Mouse (Mus musculus) heart, postnatal 25 days (tissue): ENCODE data around the gene Gm21093. TPM values are rescaled to one million over a fixed set of nuclear protein-coding genes. Genes with fewer than 3 reads are reported as not detected.
"Not testable (repeated sequence)": the region's sequence is repeated elsewhere in the genome, so short reads cannot be mapped to it uniquely, and the experiment has no call there.

Source experiments
- DNase-seq: peaks from one replicate; pipeline ENCODE4 v3.0.0; 2022; ENCODE audit warnings: low spot score
- intact Hi-C: fragments of 180-260 bp; cut with DNase I; formaldehyde crosslinking; loops from one replicate; pipeline ENCODE4 v1.15.1; 2025
- total RNA-seq, 2 experiments: library from RNA; stranded (reverse); gene quantifications; 2 replicates each; pipeline ENCODE4 v1.2.3; 2021

Gene Gm21093
- total RNA-seq, result not detected

DNA sequence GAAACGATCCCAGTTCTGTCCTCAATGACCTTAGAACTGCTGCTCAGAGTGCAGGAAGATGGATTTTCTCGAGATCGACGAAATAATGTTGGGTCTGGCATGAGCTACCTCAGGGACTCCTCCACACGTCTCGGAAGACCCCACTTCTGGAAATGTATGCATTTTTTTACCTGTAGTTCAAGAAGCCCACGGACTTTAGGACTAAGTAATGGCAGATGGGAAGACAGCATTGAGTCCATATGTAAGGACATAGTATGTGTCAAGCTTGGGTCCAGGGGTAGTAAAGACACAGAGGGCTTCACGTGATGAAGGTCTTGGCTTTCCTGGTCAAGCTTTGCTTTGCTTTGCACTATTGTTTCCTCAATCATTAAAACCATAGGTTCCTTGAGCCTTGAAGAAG is at the start of gene Gm21093:
Gene Gm21093 (minus strand): TSS at position 101 of the 400 bp plus-strand sequence.
- DNase-seq, intact Hi-C loops: not testable (repeated sequence)

Other genes with a start within 250 kb of the Gm21093 start
- gene Gm21541, start 131.1 kb downstream of the Gm21093 start, total RNA-seq, result not detected
- gene Gm20878, start 93.2 kb downstream of the Gm21093 start, total RNA-seq, result under 1 TPM; 0.39 to 0.53 TPM
- gene Fam205a4, start 68.7 kb downstream of the Gm21093 start, total RNA-seq, result not detected
- gene Gm3893, start 56.5 kb upstream of the Gm21093 start, total RNA-seq, result not detected
- gene Gm13304, start 80.1 kb upstream of the Gm21093 start, total RNA-seq, result 10 to 100 TPM; 25.8 to 31.6 TPM
- not detected for gene Gm13306, start 118.7 kb upstream of the Gm21093 start, total RNA-seq
- not detected for gene Gm13305, start 133.9 kb upstream of the Gm21093 start, total RNA-seq
- under 1 TPM in 1 of 2 experiments, not detected in 1; 0.14 TPM for gene Gm10600, start 205.9 kb upstream of the Gm21093 start, total RNA-seq
- not detected for gene Ccl21b, start 221.0 kb upstream of the Gm21093 start, total RNA-seq